Mouse (Mus musculus) olfactory bulb, adult 2 months (tissue): Measurements from ENCODE around the gene Dennd1a. TPM values are rescaled to one million over a fixed set of nuclear protein-coding genes. Genes with fewer than 3 reads are reported as not detected.

ENCODE experiments used
- H3K27ac ChIP-seq: fragments of 200-500 bp; 2 replicates; pipeline ENCODE4 v1.5.1; 2012; ENCODE audit warnings: low read depth, low read length; ENCODE audit not compliant: insufficient read depth
- H3K4me1 ChIP-seq: fragments of 200-500 bp; 2 replicates; pipeline ENCODE4 v1.6.1; 2012; ENCODE audit warnings: low read length; ENCODE audit not compliant: control insufficient read depth, insufficient read depth
- H3K4me3 ChIP-seq: fragments of 200-500 bp; 2 replicates; pipeline ENCODE4 v1.5.1; 2012; ENCODE audit warnings: mild to moderate bottlenecking, low read depth, low read length, moderate library complexity; ENCODE audit not compliant: insufficient read depth
- CTCF ChIP-seq: fragments of 200-500 bp; IDR thresholded peaks from 2 replicates; pipeline ENCODE4 v1.5.1; 2012; ENCODE audit warnings: low read depth, mild to moderate bottlenecking, low read length, moderate library complexity; ENCODE audit not compliant: insufficient read depth
- POLR2A ChIP-seq: fragments of 200-500 bp; IDR thresholded peaks from 2 replicates; pipeline ENCODE4 v1.6.1; 2012; ENCODE audit warnings: mild to moderate bottlenecking, low read depth, low read length, moderate library complexity; ENCODE audit not compliant: insufficient read depth
- WGBS: fragments of 180-500 bp; shearing (Covaris S2); methylation state at CpG from one replicate; pipeline ENCODE4 v1.1.7; 2018; 5-methylcytosine and 5-hydroxymethylcytosine counted together
- polyA plus RNA-seq: library from polyadenylated mRNA; stranded (reverse); fragments of >200 nt; gene quantifications from 2 replicates; pipeline ENCODE4 v1.2.4, GENCODE M21; 2012; ENCODE audit warnings: low replicate concordance; ENCODE audit not compliant: missing spikeins, insufficient read depth, insufficient read length

Gene Dennd1a
- polyA plus RNA-seq, 1 experiment, result not detected

DNA sequence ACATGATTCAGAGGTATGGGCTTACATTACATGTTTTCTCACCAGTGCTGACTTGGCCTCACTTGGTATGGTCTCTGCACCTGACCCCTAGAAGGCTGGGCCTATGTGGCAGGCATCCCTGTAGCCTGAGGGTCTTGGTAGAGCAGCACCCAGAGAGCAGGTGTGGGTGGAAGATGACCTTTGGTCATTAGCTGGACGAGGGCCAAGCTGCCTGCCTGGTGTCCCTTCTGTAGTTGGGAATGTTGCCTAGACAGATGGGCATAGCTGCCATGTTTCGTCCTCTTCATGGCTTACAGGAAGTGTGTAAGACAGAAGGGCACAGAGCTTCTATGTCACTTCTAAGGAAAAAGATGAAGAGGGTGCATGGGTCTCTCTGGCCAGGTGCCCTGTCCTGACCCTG is 463.4 kb downstream of the Dennd1a start:
- TF ChIP-seq POLR2A (no peak), CTCF (no peak)
- H3K4me3 ChIP-seq, result no peak overlapping the region
- H3K4me1 ChIP-seq, result no peaks in the 10 kb centered on the region; the same call in 1 of the 2 replicates
- 87% methylated on average over 2 of the region's 2 CpGs for WGBS
- no peak overlapping the region for H3K27ac ChIP-seq

DNA sequence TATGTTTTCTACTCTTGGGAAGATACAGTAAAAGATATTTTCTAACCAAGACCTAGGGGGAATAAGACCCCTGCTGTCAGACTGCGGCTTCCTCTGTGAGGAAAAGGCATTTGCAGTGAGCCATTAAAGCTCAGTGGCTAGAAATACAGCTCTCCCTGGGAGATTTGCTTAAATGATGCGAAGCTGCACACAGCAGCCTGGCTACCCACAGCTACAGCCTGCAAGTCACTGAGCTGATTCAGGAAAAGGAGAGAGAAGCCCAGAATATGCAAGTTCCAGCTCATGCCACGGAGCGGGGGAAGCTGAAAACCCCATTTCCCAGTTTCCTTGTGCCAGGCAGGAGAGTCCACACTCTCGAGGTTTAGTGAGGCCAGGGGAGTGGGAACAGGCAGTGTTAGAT is 465.1 kb downstream of the Dennd1a start:
- TF ChIP-seq POLR2A, result no peak
- no peak for TF ChIP-seq CTCF
- H3K4me1 ChIP-seq, result peaks cover 10% of the 10 kb centered on the region
- 83% methylated on average over 5 of the region's 5 CpGs for WGBS
- H3K4me3 ChIP-seq, result no peak overlapping the region
- H3K27ac ChIP-seq, result no peak overlapping the region

DNA sequence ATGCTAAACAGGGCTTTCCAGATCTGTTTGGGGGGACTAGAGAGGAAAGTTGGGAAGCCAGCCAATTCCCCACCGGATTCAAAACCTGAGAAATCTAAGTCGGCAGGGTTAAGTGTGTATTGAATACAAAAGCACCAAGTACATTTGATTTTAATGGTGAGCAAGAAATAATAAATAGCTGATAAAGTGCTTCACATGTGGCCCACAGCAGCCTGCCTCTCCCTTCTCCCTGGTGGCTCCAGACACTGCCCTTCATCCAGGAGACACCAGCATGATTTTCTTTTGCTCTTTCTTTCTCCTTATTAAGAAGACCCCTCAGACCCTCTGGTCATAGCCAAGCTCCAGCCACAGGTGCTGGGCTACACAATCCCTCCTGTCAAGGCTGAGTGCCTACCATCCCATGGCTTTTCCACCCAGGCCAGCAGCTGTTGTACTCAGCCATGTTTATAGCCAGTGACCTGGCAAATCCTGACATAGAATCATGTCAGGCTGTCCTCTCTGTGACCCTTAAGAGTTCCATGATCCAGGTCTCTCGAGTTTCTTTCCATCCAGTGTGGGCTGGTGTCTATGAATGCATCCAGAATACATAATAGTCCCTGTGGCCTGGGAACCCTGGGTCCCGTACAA is 467.6 kb downstream of the Dennd1a start:
- no peak overlapping the region for H3K4me3 ChIP-seq
- TF ChIP-seq CTCF (no peak), POLR2A (no peak)
- no peak overlapping the region for H3K27ac ChIP-seq
- peaks cover 10% of the 10 kb centered on the region for H3K4me1 ChIP-seq
- 59% methylated on average over 4 of the region's 4 CpGs for WGBS

DNA sequence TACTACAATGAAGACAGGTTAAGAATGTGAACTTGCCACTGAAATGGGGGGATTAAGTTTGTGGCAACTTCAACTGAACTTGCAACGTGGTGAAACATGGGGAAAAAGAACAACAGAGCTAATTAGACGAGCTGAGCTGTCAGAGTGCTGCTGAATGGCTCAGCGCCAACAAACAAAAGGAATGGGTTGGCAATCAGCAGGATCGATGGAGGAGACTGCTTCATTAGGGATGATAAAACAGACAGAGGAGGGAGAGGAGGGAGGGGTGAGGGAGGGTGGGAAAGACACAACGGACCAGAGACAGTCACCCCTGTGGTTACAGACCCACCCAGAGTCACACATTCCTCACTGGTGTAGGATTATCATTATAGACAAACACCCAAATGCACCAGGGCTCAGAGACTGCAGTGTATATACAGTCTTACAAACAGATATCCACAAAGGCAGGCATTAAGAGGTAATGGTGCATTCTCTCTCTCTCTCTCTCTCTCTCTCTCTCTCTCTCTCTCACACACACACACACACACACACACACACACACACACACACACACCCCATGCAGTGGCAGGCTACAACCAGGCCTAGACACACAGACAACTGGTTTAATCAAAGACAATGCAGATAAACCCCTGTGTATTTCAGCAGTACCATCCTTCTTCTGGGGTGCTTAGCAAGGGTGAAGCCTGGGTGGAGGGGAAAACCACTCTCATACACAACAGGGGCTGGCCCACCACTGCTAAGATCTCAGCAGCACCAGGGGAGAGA is 468.2 kb downstream of the Dennd1a start:
- Histone ChIP-seq H3K27ac (no peak overlapping the region), H3K4me3 (no peak overlapping the region), H3K4me1 (peaks cover 10% of the 10 kb centered on the region)
- TF ChIP-seq CTCF (no peak), POLR2A (no peak)
- WGBS, result 22% methylated on average over 5 of the region's 5 CpGs

DNA sequence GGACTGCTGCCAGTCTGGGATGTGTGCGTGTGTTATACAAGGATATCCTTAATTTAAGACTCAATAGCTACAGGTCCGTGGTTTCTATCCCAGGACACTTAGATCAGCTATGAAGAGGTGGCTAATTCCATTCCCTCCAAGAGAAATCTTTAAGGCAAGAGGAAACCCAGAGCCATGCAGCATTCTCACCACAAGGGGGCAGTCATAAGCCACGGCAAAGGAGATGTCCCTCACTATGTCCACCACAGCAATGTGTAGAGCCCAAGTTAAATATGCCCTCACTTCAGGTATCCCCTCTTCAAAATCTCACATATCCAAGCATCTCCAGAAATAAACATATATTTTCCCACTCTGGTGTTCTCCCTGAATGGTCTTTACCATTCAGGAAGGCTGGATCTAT is 471.5 kb downstream of the Dennd1a start:
- WGBS, result 12% methylated on average over 3 of the region's 3 CpGs

DNA sequence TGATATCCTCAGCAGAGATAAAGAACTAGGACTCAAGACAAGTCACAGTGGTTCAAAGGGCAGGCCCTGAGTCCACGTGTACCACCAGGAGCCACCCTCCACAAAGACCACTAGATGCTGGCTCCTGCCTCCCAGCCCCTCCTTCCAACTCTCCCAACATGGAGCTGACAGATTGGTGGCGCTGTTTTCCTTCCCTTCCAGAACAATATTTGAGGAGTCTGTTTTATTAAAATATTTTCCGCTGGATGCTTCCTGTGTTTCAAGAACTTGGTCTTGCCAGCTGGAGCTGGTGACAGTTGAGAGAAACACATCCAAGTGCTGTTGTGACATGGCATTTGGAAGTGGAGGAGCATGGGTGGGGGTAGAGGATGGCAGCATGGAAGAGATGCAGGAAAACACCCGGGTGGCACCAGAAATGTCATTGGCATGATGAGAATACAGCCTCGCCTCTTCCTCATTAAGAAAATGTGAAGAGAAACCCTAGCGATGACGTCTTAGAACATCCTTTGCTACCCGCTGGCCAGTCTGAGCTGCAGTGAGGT is 472.3 kb downstream of the Dennd1a start:
- TF ChIP-seq POLR2A, result no peak
- no peak overlapping the region for H3K4me3 ChIP-seq
- peaks cover 15% of the 10 kb centered on the region for H3K4me1 ChIP-seq
- no peak overlapping the region for H3K27ac ChIP-seq
- WGBS, result 72% methylated on average over 8 of the region's 8 CpGs

More for the DNA sequence above, 471.5 kb downstream of the Dennd1a start:
- Histone ChIP-seq H3K4me3 (no peak overlapping the region), H3K27ac (no peak overlapping the region), H3K4me1 (peaks cover 15% of the 10 kb centered on the region)
- TF ChIP-seq POLR2A, result no peak
- no peak for TF ChIP-seq CTCF

DNA sequence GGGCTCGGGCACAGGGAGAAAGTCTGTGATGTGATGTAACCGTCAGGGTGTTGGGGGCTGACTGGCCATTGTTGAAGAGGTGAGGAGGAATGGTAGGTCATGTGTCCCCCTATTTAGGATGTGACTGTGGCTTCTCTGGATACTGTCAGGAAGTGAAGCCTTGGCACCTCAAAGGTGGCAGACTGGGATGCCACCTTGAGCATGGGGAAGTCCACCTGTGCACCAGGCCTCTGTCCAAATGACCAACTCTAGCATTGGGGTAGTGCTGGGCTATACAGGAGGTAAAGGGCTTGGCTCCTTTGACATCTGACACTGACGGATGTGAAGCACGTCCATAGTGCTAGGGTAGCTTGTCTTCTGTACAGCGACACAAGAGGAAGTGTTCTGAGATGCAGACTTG is 474.8 kb downstream of the Dennd1a start:
- Histone ChIP-seq H3K4me3 (no peak overlapping the region), H3K4me1 (peaks cover 6% of the 10 kb centered on the region; the same call in 1 of the 2 replicates), H3K27ac (no peak overlapping the region)
- no peak for TF ChIP-seq POLR2A
- TF ChIP-seq CTCF, result no peak
- 91% methylated on average over 5 of the region's 5 CpGs for WGBS

DNA sequence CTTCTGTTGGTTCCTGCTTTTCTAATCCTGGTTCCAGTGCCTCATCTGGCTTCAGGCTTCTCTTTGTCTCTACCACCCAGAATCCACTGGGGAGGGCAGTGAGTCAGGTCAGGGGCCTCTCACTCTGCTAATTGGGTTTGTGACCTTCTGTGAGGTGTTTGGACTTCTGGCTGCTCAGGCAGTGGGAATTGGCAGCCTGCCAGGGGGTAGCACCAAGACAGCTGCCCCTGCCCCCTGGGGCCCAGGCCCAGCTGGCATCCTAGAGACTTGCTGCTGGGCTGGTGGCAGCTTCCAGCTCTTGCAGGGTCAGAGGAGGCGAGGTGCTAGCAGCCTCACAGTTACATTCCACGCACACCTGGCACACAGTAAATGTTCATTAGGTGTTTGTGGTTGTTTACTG is 475.5 kb downstream of the Dennd1a start:
- no peak for TF ChIP-seq POLR2A
- TF ChIP-seq CTCF, result no peak
- peaks cover 5% of the 10 kb centered on the region; the same call in 1 of the 2 replicates for H3K4me1 ChIP-seq
- 63% methylated on average over 2 of the region's 2 CpGs for WGBS
- no peak overlapping the region for H3K4me3 ChIP-seq
- no peak overlapping the region for H3K27ac ChIP-seq

DNA sequence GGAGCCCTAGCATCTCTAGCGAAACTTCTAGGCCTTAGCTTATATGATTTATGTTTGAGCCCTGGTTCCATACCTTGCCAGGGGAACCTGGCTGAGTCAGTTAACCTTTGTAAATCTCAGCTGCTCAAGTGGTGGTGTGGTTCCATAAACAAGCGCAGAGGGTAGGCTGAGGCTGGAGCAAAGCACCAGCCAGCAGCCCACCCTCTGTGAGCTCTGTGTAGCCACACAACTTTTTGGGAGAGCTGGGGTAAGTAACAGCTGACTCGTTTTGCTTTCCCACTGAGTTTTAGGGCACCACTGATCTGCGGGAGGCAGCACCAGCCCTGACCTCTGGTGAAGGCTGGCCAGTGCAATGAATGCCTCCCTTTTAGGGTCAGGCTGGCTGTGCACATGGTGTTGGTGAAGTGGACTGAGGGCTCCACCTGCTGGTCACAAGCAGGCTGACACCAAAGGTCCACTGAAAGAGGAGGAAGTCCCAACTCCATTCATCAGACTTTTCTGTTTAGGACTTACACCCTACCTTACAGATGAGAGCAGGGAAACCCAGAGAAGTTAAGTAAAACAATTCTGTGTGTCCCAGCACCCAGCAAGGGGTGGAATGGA is 484.5 kb downstream of the Dennd1a start:
- no peaks in the 10 kb centered on the region for H3K4me1 ChIP-seq
- peak; percentile 72 for TF ChIP-seq CTCF
- no peak for TF ChIP-seq POLR2A
- no peak overlapping the region for H3K4me3 ChIP-seq
- no peak overlapping the region for H3K27ac ChIP-seq
- 58% methylated on average over 4 of the region's 4 CpGs for WGBS
